Mouse (Mus musculus) liver (tissue): Measurements from ENCODE around the gene Fes.

Source experiments
- DNase-seq: peaks from one replicate; pipeline ENCODE4 v3.0.0-alpha.2; 2020; ENCODE audit warnings: mixed read lengths

Fes gene

GRCm38 (mm10) chr7:80342858-80343257 lies 44.9 kb downstream of the Fes start, which contains the start of gene Hddc3:
Hddc3 (plus strand) TSS chr7:80343104.
- DNase-seq: peak; percentile 92

GRCm38 (mm10) chr7:80341793-80342192 lies 46.0 kb downstream of the Fes start:
- no peak for DNase-seq

GRCm38 (mm10) chr7:80340793-80341192 lies 47.0 kb downstream of the Fes start, which contains the start of gene Unc45a:
Unc45a (minus strand) TSS chr7:80341005.
- DNase-seq: peak; percentile 85

- DNase-seq: peak; percentile 99
Observed at GRCm38 (mm10) chr7:80339793-80340628, 47.7 kb downstream of the Fes start.

GRCm38 (mm10) chr7:80339371-80339770 lies 48.4 kb downstream of the Fes start:
- DNase-seq: peak; percentile 45

GRCm38 (mm10) chr7:80336932-80337331 lies 50.8 kb downstream of the Fes start:
- no peak for DNase-seq

- DNase-seq: no peak
Observed at GRCm38 (mm10) chr7:80334848-80335247, 52.9 kb downstream of the Fes start.

GRCm38 (mm10) chr7:80331433-80331832 lies 56.3 kb downstream of the Fes start:
- no peak for DNase-seq

GRCm38 (mm10) chr7:80330278-80330677 lies 57.5 kb downstream of the Fes start:
- DNase-seq: no peak
